Mouse (Mus musculus) left cerebral cortex, postnatal 14 days (tissue): ENCODE results near the gene Rbm33. TPM values are rescaled to one million over a fixed set of nuclear protein-coding genes. Genes with fewer than 3 reads are reported as not detected.

Experiments
- total RNA-seq, 2 experiments: library from RNA; stranded (reverse); gene quantifications; 2 replicates each; pipeline ENCODE4 v1.2.3; 2021

The Rbm33 gene
- total RNA-seq, 2 experiments from 2014 or later, result 59.0 to 59.5 TPM

Other genes with a start within 250 kb of the Rbm33 start
- 10 to 100 TPM; 71.4 to 76.6 TPM for gene Insig1, start 245.8 kb upstream of the Rbm33 start, total RNA-seq
- under 1 TPM; 0.13 to 0.44 TPM for gene En2, start 151.4 kb upstream of the Rbm33 start, total RNA-seq
- under 1 TPM; 0.17 to 0.33 TPM for gene Cnpy1, start 71.3 kb upstream of the Rbm33 start, total RNA-seq
- 1 to 10 TPM; 2.9 to 3.4 TPM for gene Shh, start 150.1 kb downstream of the Rbm33 start, total RNA-seq